Mouse (Mus musculus): ENCODE results near the gene Stat3. TPM values are rescaled to one million over a fixed set of nuclear protein-coding genes. Genes with fewer than 3 reads are reported as not detected.

Stat3 gene
- polyA plus RNA-seq, 1 experiment from 2014 or later: 46.5 TPM

GRCm38 (mm10) chr11:100848080-100848479, 91.3 kb downstream of the Stat3 start:
- Histone ChIP-seq H3K9me3 (no peaks in the 10 kb centered on the region), H3K9ac (no peak overlapping the region), H3K36me3 (no peaks in the 10 kb centered on the region), H3K27me3 (replicated peaks) (no peaks in the 10 kb centered on the region), H3K4me2 (no peak overlapping the region), H3K4me3 (replicated peaks) (no peak overlapping the region), H3K27ac (no peak overlapping the region), H3K4me1 (peaks cover 7% of the 10 kb centered on the region; the same call in 1 of the 2 replicates)
- ATAC-seq (ENCODE audit: insufficient read depth, low FRiP score, low read depth): no peak
- 57% methylated on average over 4 of the region's 4 CpGs for WGBS

GRCm38 (mm10) chr11:100847572-100847971, 91.8 kb downstream of the Stat3 start:
- Histone ChIP-seq H3K4me3 (replicated peaks) (no peak overlapping the region), H3K4me2 (no peak overlapping the region), H3K27ac (no peak overlapping the region), H3K27me3 (replicated peaks) (no peaks in the 10 kb centered on the region), H3K9ac (no peak overlapping the region), H3K4me1 (peaks cover 7% of the 10 kb centered on the region; the same call in 1 of the 2 replicates), H3K36me3 (no peaks in the 10 kb centered on the region), H3K9me3 (no peaks in the 10 kb centered on the region)
- WGBS: 89% methylated on average over 4 of the region's 4 CpGs
- ATAC-seq (ENCODE audit: insufficient read depth, low FRiP score, low read depth): no peak

- no peaks in the 10 kb centered on the region for H3K9me3 ChIP-seq
- H3K27ac ChIP-seq: no peak overlapping the region
- no peak for ATAC-seq (ENCODE audit: insufficient read depth, low FRiP score, low read depth)
- 77% methylated on average over 6 of the region's 6 CpGs for WGBS
- H3K36me3 ChIP-seq: no peaks in the 10 kb centered on the region
- H3K4me3 ChIP-seq (replicated peaks): no peak overlapping the region
- H3K4me2 ChIP-seq: no peak overlapping the region
- H3K9ac ChIP-seq: no peak overlapping the region
- H3K27me3 ChIP-seq (replicated peaks): no peaks in the 10 kb centered on the region
- peaks cover under 1% of the 10 kb centered on the region; the same call in 1 of the 2 replicates for H3K4me1 ChIP-seq
Observed at GRCm38 (mm10) chr11:100845793-100846192, 93.5 kb downstream of the Stat3 start.

GRCm38 (mm10) chr11:100844121-100844520, 95.2 kb downstream of the Stat3 start:
- Histone ChIP-seq H3K36me3 (no peaks in the 10 kb centered on the region), H3K27me3 (replicated peaks) (no peaks in the 10 kb centered on the region), H3K4me2 (no peak overlapping the region), H3K27ac (no peak overlapping the region), H3K4me1 (no peaks in the 10 kb centered on the region; the same call in 1 of the 2 replicates), H3K4me3 (replicated peaks) (no peak overlapping the region), H3K9ac (no peak overlapping the region), H3K9me3 (no peaks in the 10 kb centered on the region)
- ATAC-seq (ENCODE audit: insufficient read depth, low FRiP score, low read depth): no peak
- WGBS: 87% methylated on average over 4 of the region's 4 CpGs

GRCm38 (mm10) chr11:100843070-100843669, 96.2 kb downstream of the Stat3 start:
- H3K4me1 ChIP-seq: no peaks in the 10 kb centered on the region
- H3K27me3 ChIP-seq (replicated peaks): no peaks in the 10 kb centered on the region
- H3K9ac ChIP-seq: no peak overlapping the region
- no peak for ATAC-seq (ENCODE audit: insufficient read depth, low FRiP score, low read depth)
- H3K4me3 ChIP-seq (replicated peaks): no peak overlapping the region
- 95% methylated on average over 8 of the region's 8 CpGs for WGBS
- no peaks in the 10 kb centered on the region for H3K36me3 ChIP-seq
- no peak overlapping the region for H3K4me2 ChIP-seq
- no peaks in the 10 kb centered on the region for H3K9me3 ChIP-seq
- H3K27ac ChIP-seq: no peak overlapping the region

GRCm38 (mm10) chr11:100842025-100842424, 97.3 kb downstream of the Stat3 start:
- no peak overlapping the region for H3K27ac ChIP-seq
- H3K9ac ChIP-seq: no peak overlapping the region
- H3K36me3 ChIP-seq: no peaks in the 10 kb centered on the region
- no peaks in the 10 kb centered on the region for H3K27me3 ChIP-seq (replicated peaks)
- no peaks in the 10 kb centered on the region for H3K9me3 ChIP-seq
- no peak overlapping the region for H3K4me2 ChIP-seq
- H3K4me3 ChIP-seq (replicated peaks): no peak overlapping the region
- WGBS: 79% methylated on average over 7 of the region's 7 CpGs
- no peaks in the 10 kb centered on the region for H3K4me1 ChIP-seq
- ATAC-seq (ENCODE audit: insufficient read depth, low FRiP score, low read depth): no peak

GRCm38 (mm10) chr11:100840866-100841265, 98.5 kb downstream of the Stat3 start:
- 76% methylated on average over 12 of the region's 12 CpGs for WGBS

GRCm38 (mm10) chr11:100839523-100839922, 99.8 kb downstream of the Stat3 start:
- H3K9me3 ChIP-seq: no peaks in the 10 kb centered on the region
- 65% methylated on average over 8 of the region's 8 CpGs for WGBS
- ATAC-seq (ENCODE audit: insufficient read depth, low FRiP score, low read depth): no peak

More at GRCm38 (mm10) chr11:100840866-100841265, 98.5 kb downstream of the Stat3 start:
- Histone ChIP-seq H3K27me3 (replicated peaks) (no peaks in the 10 kb centered on the region), H3K27ac (no peak overlapping the region), H3K4me2 (no peak overlapping the region), H3K9ac (no peak overlapping the region), H3K4me3 (replicated peaks) (no peak overlapping the region), H3K9me3 (no peaks in the 10 kb centered on the region), H3K4me1 (no peaks in the 10 kb centered on the region), H3K36me3 (no peaks in the 10 kb centered on the region)
- no peak for ATAC-seq (ENCODE audit: insufficient read depth, low FRiP score, low read depth)

GRCm38 (mm10) chr11:100838894-100839293, 100.4 kb downstream of the Stat3 start:
- H3K27ac ChIP-seq: no peak overlapping the region
- no peaks in the 10 kb centered on the region for H3K27me3 ChIP-seq (replicated peaks)
- H3K9ac ChIP-seq: no peak overlapping the region
- no peak overlapping the region for H3K4me2 ChIP-seq
- no peak overlapping the region for H3K4me3 ChIP-seq (replicated peaks)
- H3K36me3 ChIP-seq: no peaks in the 10 kb centered on the region
- H3K4me1 ChIP-seq: no peaks in the 10 kb centered on the region
- no peaks in the 10 kb centered on the region for H3K9me3 ChIP-seq
- no peak for ATAC-seq (ENCODE audit: insufficient read depth, low FRiP score, low read depth)
- 89% methylated on average over 9 of the region's 9 CpGs for WGBS

More at GRCm38 (mm10) chr11:100839523-100839922, 99.8 kb downstream of the Stat3 start:
- no peak overlapping the region for H3K27ac ChIP-seq
- H3K36me3 ChIP-seq: no peaks in the 10 kb centered on the region
- no peak overlapping the region for H3K4me3 ChIP-seq (replicated peaks)
- no peaks in the 10 kb centered on the region for H3K27me3 ChIP-seq (replicated peaks)
- H3K4me2 ChIP-seq: no peak overlapping the region
- H3K9ac ChIP-seq: no peak overlapping the region
- no peaks in the 10 kb centered on the region for H3K4me1 ChIP-seq

GRCm38 (mm10) chr11:100836923-100837702, 102.2 kb downstream of the Stat3 start:
- WGBS: 67% methylated on average over 9 of the region's 9 CpGs
- H3K4me3 ChIP-seq (replicated peaks): no peak overlapping the region
- no peaks in the 10 kb centered on the region for H3K27me3 ChIP-seq (replicated peaks)
- no peak overlapping the region for H3K9ac ChIP-seq
- H3K4me1 ChIP-seq: peaks cover 6% of the 10 kb centered on the region; the same call in 1 of the 2 replicates
- H3K9me3 ChIP-seq: no peaks in the 10 kb centered on the region
- H3K36me3 ChIP-seq: no peaks in the 10 kb centered on the region
- no peak overlapping the region for H3K27ac ChIP-seq
- ATAC-seq (ENCODE audit: insufficient read depth, low FRiP score, low read depth): peak; percentile 66; the same call in 1 of the 2 replicates
- no peak overlapping the region for H3K4me2 ChIP-seq

Data from stomach, embryonic 15.5 days (tissue).